Mouse (Mus musculus) megakaryocyte, embryonic 14.5 days (primary cell): ENCODE data around the gene Fkbpl. TPM values are rescaled to one million over a fixed set of nuclear protein-coding genes. Genes with fewer than 3 reads are reported as not detected.

ENCODE experiments used
- H3K27me3 ChIP-seq: replicated peaks from 2 replicates; pipeline ENCODE3; 2012; ENCODE audit warnings: inconsistent platforms
- H3K36me3 ChIP-seq: replicated peaks from 2 replicates; pipeline ENCODE3; 2012; ENCODE audit warnings: low read length, inconsistent platforms, mixed read lengths
- H3K4me1 ChIP-seq: 2 replicates; pipeline ENCODE4 v1.6.1; 2012; ENCODE audit warnings: inconsistent platforms
- H3K4me3 ChIP-seq: replicated peaks from 2 replicates; pipeline ENCODE3; 2012; ENCODE audit warnings: moderate library complexity, mild to moderate bottlenecking, inconsistent platforms
- H3K9me3 ChIP-seq: 2 replicates; pipeline ENCODE4 v1.6.1; 2012; ENCODE audit warnings: inconsistent platforms
- FLI1 ChIP-seq: IDR thresholded peaks from 2 replicates; pipeline ENCODE4 v1.6.1; 2012; ENCODE audit warnings: low read length, inconsistent platforms, mixed read lengths
- GATA1 ChIP-seq: IDR thresholded peaks from 3 replicates; pipeline ENCODE4 v1.6.1; 2012; ENCODE audit warnings: mixed read lengths, low read length, inconsistent platforms, borderline replicate concordance
- polyA plus RNA-seq: library from polyadenylated mRNA; stranded (reverse); fragments of >175 nt; gene quantifications from 2 replicates; pipeline ENCODE4 v1.2.3, GENCODE M21; 2012; ENCODE audit warnings: low replicate concordance; ENCODE audit not compliant: insufficient read depth

The Fkbpl gene
- polyA plus RNA-seq, 1 experiment: 22.5 TPM

DNA sequence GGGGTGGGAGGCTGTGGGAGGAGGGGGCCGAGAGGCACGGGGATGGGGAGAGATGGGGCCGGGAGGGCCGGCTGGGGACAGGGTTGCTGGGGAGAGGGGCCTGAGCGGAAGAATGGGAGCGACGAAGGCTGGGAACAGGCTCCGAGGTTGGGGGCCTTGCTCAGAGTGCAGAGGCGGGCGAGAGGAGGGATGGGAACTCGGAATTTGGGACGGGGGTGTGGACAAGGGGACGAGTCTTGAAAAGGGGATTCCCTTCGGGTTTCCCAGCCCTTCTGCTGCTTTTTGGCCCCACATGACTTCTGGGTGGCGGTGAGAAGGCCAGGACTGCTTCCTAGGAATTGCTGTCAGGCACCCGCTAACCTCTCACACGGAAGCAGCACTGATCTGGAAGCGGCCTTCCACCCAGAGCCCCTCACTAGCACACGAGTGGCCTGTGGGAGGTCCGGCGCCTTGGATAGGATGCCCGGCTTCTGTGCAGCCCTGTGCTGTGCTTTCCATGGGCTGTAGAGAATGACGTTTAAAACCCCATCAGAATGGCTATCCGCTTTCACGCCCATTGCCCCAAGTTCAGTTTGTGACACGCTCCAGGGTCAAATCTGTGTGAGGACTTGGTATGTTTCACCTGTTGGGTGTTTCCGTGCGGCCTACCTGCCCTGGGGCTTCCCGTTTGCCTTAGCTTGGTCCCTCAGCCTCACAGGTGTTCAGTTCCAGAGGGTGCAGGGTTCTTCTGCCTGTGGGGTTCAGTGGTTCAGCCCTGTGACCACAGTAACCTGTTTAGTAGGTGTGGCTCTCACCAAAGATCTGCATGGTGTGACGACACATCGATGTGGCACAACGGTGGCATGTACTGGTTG is 38.2 kb upstream of the Fkbpl start:
- TF ChIP-seq FLI1 (no peak), GATA1 (no peak)
- Histone ChIP-seq H3K4me1 (peaks cover 73% of the 10 kb centered on the region), H3K4me3 (peak overlapping the region; percentile 99), H3K27me3 (no peaks in the 10 kb centered on the region), H3K9me3 (no peaks in the 10 kb centered on the region), H3K36me3 (peaks cover 48% of the 10 kb centered on the region)

- Histone ChIP-seq H3K9me3 (no peaks in the 10 kb centered on the region), H3K27me3 (no peaks in the 10 kb centered on the region), H3K36me3 (peaks cover 54% of the 10 kb centered on the region), H3K4me3 (peak overlapping the region; percentile 8), H3K4me1 (peaks cover 58% of the 10 kb centered on the region)
- TF ChIP-seq FLI1 (no peak), GATA1 (no peak)
These were observed 36.6 kb upstream of the Fkbpl start for GRCm38 (mm10) chr17:34607997-34608396.

DNA sequence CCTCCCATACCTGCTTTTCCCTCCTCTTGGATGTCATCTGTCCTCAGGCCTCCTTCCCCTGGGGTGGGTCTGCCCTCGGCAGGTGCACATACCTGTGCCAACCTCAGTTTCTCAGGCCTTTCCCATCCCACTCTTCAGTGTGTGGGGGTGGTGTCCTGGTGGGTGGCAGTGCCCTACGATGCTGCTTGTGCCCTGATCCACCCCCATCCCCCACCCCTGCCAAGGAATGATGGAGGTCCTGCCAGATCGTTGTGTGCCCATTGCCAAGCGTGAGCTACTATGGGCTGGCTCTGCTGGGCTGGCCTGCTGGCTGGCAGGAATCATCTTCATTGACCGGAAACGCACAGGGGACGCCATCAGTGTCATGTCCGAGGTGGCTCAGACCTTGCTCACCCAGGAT is 33.5 kb upstream of the Fkbpl start:
- Histone ChIP-seq H3K4me1 (peaks cover 46% of the 10 kb centered on the region), H3K27me3 (no peaks in the 10 kb centered on the region), H3K36me3 (peaks cover 85% of the 10 kb centered on the region), H3K9me3 (no peaks in the 10 kb centered on the region), H3K4me3 (no peak overlapping the region)
- TF ChIP-seq FLI1 (no peak), GATA1 (no peak)

DNA sequence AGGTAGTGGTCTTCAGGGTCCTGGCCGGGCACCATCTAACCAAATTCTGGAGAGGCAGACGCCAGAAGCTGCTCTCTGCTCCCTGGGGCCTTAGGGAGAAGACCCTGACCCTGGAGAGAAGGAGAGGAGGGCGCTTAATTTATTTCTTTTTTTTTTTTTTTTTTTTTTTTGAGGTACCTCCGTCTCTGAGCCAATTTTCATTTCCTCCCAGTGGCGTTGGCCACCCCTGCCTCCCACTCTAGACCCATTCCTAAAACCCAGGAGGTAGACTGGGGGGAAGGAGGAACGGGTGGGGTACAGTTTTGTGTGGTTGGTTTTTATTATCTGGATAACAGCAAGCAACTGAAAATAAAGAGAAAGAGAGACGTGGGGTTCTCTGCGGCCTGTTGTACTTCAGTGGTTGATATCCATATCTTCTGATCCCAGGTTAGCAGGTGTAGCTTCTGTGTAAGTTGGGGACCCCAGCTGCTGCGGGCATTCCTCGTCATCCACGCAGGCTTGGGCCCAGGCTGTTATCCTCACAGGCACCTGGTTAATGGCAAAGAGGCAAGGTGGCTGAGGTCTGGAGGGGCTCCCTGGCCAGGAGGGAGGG is 31.4 kb upstream of the Fkbpl start:
- H3K4me3 ChIP-seq: no peak overlapping the region
- TF ChIP-seq GATA1 (no peak), FLI1 (no peak)
- H3K9me3 ChIP-seq: no peaks in the 10 kb centered on the region
- H3K36me3 ChIP-seq: peaks cover 90% of the 10 kb centered on the region
- H3K27me3 ChIP-seq: no peaks in the 10 kb centered on the region
- H3K4me1 ChIP-seq: peaks cover 32% of the 10 kb centered on the region

GRCm38 (mm10) chr17:34613830-34614229 is 30.7 kb upstream of the Fkbpl start:
- Histone ChIP-seq H3K36me3 (peaks cover 85% of the 10 kb centered on the region), H3K9me3 (no peaks in the 10 kb centered on the region), H3K27me3 (no peaks in the 10 kb centered on the region), H3K4me1 (peaks cover 25% of the 10 kb centered on the region), H3K4me3 (no peak overlapping the region)
- no peak for TF ChIP-seq FLI1
- TF ChIP-seq GATA1: no peak

DNA sequence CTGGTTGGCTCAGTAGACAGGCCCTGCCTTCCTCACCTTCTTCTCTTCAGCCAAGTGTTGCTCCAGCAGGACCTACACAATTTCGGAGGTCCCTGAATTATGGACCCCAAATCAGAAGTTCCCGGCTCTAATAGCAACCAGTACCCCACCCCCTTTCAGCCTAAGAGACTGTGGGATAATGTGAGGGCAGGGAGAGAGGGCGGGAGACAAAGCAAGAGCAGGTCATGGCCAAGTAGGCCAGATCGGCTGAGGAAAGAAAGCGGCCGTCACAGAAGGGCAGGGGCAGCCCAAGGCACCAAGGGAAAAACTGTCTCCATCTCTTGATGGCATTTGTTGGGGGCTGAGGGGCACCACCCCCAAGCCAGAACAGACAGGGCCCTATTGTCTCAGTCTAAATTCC is 28.7 kb upstream of the Fkbpl start, which contains the start of gene Egfl8:
TSS of gene Egfl8 (minus strand) at position 101 of the 400 bp plus-strand sequence.
- TF ChIP-seq FLI1: no peak
- no peak for TF ChIP-seq GATA1

DNA sequence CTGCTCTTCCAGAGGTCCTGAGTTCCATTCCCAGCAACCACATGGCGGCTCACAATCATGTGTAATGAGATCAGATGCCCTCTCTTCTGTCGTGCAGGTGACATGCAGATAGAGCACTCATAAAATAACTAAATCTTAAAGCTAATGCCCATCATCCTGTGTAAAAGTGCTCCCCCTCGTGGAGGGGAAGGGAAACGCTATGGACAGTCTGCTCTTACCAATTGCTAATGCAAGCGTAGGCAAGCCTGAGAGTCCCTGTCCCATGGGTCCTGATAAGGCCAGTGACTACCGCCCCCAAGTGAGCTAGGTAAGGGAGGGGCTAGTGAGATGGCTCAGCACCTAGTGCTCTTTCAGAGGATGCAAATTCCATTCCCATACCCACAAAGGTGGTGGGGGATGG is 25.6 kb upstream of the Fkbpl start:
- no peaks in the 10 kb centered on the region for H3K9me3 ChIP-seq
- peak overlapping the region; percentile 3 for H3K4me3 ChIP-seq
- H3K27me3 ChIP-seq: no peaks in the 10 kb centered on the region
- H3K4me1 ChIP-seq: peaks cover 11% of the 10 kb centered on the region
- peaks cover 74% of the 10 kb centered on the region for H3K36me3 ChIP-seq
- no peak for TF ChIP-seq FLI1

More for the DNA sequence above, 28.7 kb upstream of the Fkbpl start, which contains the start of gene Egfl8:
- Histone ChIP-seq H3K4me3 (no peak within 1 kb of the TSS), H3K36me3 (peaks cover 78% of the 10 kb centered on the region), H3K4me1 (peaks cover 12% of the 10 kb centered on the region), H3K27me3 (no peaks in the 10 kb centered on the region), H3K9me3 (no peaks in the 10 kb centered on the region)

GRCm38 (mm10) chr17:34621006-34621405 is 23.6 kb upstream of the Fkbpl start:
- Histone ChIP-seq H3K4me1 (peaks cover 14% of the 10 kb centered on the region), H3K36me3 (peaks cover 67% of the 10 kb centered on the region), H3K27me3 (no peaks in the 10 kb centered on the region), H3K9me3 (no peaks in the 10 kb centered on the region), H3K4me3 (no peak overlapping the region)
- TF ChIP-seq GATA1: no peak
- no peak for TF ChIP-seq FLI1

GRCm38 (mm10) chr17:34623161-34623560 is 21.4 kb upstream of the Fkbpl start:
- Histone ChIP-seq H3K4me1 (peaks cover 28% of the 10 kb centered on the region), H3K27me3 (peaks cover 8% of the 10 kb centered on the region), H3K4me3 (no peak overlapping the region), H3K9me3 (no peaks in the 10 kb centered on the region), H3K36me3 (peaks cover 53% of the 10 kb centered on the region)
- TF ChIP-seq FLI1 (no peak), GATA1 (no peak)

DNA sequence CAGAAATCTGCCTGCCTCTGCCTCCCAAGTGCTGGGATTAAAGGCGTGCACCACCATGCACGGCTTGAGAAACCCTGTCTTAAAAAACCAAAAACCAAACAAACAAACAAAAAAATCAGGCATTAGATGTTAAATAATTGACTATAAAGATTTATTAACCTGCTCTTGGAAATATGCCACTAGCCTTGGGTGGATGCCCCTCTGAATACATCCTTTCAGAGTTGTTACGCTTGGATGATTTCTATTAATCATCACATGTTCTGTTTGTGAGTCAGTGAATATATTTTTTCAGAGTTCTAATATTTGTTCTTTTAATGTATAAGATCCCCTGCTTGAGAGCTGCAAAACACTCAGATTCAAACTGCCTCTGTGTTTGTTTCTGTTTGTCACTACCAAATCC is 19.6 kb upstream of the Fkbpl start:
- Histone ChIP-seq H3K9me3 (no peaks in the 10 kb centered on the region), H3K27me3 (peaks cover 26% of the 10 kb centered on the region), H3K4me3 (no peak overlapping the region), H3K36me3 (peaks cover 47% of the 10 kb centered on the region), H3K4me1 (peaks cover 38% of the 10 kb centered on the region)
- TF ChIP-seq FLI1 (no peak), GATA1 (no peak)
